Mouse (Mus musculus) ES-E14 (cell line): ENCODE results near the gene Ramp2. TPM values are rescaled to one million over a fixed set of nuclear protein-coding genes. Genes with fewer than 3 reads are reported as not detected.
A peak's percentile ranks its signal among the peaks of the same experiment; 100 is the strongest.

ENCODE experiments used
- DNase-seq: peaks from one replicate; pipeline ENCODE4 v3.0.0-alpha.2; 2013; ENCODE audit warnings: low read depth, low spot score
- H3K27ac ChIP-seq: 2 replicates; pipeline ENCODE4 v1.5.1; 2012; ENCODE audit warnings: low read depth, mild to moderate bottlenecking, low read length, moderate library complexity, mixed read lengths; ENCODE audit not compliant: poor library complexity, insufficient read depth, severe bottlenecking
- H3K36me3 ChIP-seq: 2 replicates; pipeline ENCODE4 v1.6.1; 2012; ENCODE audit warnings: mild to moderate bottlenecking, low read length, moderate library complexity, mixed read lengths; ENCODE audit not compliant: control insufficient read depth, poor library complexity, insufficient read depth, severe bottlenecking
- H3K4me1 ChIP-seq, 2 experiments: fragments of 150-350 bp in 1 of 2; sonication (generic) in 1 of 2; 2 replicates each; pipeline ENCODE4 v1.6.1; 2012; ENCODE audit warnings: low read length in 2 of 2, mild to moderate bottlenecking in 1 of 2, mixed read lengths in 1 of 2; ENCODE audit not compliant: control insufficient read depth in 2 of 2, insufficient read depth in 2 of 2, poor library complexity in 1 of 2
- H3K4me3 ChIP-seq, 2 experiments: fragments of 150-350 bp in 1 of 2; sonication (generic) in 1 of 2; 2 replicates each; pipeline ENCODE4 v1.5.1; 2012; ENCODE audit warnings: low read length in 2 of 2, low read depth in 1 of 2, mild to moderate bottlenecking in 1 of 2, mixed read lengths in 1 of 2; ENCODE audit not compliant: insufficient read depth in 1 of 2, poor library complexity in 1 of 2, severe bottlenecking in 1 of 2
- H3K9ac ChIP-seq: 2 replicates; pipeline ENCODE4 v1.6.1; 2012; ENCODE audit warnings: low read depth, mild to moderate bottlenecking, low read length, mixed read lengths; ENCODE audit not compliant: poor library complexity, insufficient read depth, severe bottlenecking
- H3K9me3 ChIP-seq: fragments of 150-350 bp; sonication (generic); 2 replicates; pipeline ENCODE4 v1.6.1; 2012; ENCODE audit warnings: low read depth, mild to moderate bottlenecking, low read length; ENCODE audit not compliant: control insufficient read depth, insufficient read depth
- CHD2 ChIP-seq: IDR thresholded peaks from 2 replicates; pipeline ENCODE4 v1.6.1; 2014; ENCODE audit warnings: mild to moderate bottlenecking, low read depth, low read length, inconsistent platforms
- HCFC1 ChIP-seq: IDR thresholded peaks from 2 replicates; pipeline ENCODE4 v1.6.1; 2012; ENCODE audit warnings: low read length, inconsistent platforms, borderline replicate concordance; ENCODE audit not compliant: insufficient read depth
- MAFK ChIP-seq: IDR thresholded peaks from 2 replicates; pipeline ENCODE4 v1.6.1; 2014; ENCODE audit warnings: mild to moderate bottlenecking, low read depth, low read length, inconsistent platforms; ENCODE audit not compliant: insufficient read depth
- ZC3H11A ChIP-seq: IDR thresholded peaks from 2 replicates; pipeline ENCODE4 v1.6.1; 2012; ENCODE audit warnings: low read depth, mild to moderate bottlenecking, inconsistent platforms, low read length, borderline replicate concordance
- ZNF384 ChIP-seq: IDR thresholded peaks from 2 replicates; pipeline ENCODE4 v1.6.1; 2012; ENCODE audit warnings: low read depth, low read length, inconsistent platforms
- in situ Hi-C, 2 experiments: fragments of 600-800 bp; cut with MboI; formaldehyde crosslinking; loops; one replicate each; pipeline ENCODE4 v1.15.1; 2025; ENCODE audit warnings: low sequenced_read_pairs in 2 of 2, inconsistent platforms in 1 of 2; ENCODE audit not compliant: unreplicated experiment in 2 of 2
- total RNA-seq: library from RNA; depleted of rRNA; stranded (reverse); fragments of 300-350 nt; gene quantifications from 2 replicates; pipeline ENCODE4 v1.2.3, GENCODE M21; 2012

Ramp2 gene
- total RNA-seq, 1 experiment, result 5.6 TPM

DNA sequence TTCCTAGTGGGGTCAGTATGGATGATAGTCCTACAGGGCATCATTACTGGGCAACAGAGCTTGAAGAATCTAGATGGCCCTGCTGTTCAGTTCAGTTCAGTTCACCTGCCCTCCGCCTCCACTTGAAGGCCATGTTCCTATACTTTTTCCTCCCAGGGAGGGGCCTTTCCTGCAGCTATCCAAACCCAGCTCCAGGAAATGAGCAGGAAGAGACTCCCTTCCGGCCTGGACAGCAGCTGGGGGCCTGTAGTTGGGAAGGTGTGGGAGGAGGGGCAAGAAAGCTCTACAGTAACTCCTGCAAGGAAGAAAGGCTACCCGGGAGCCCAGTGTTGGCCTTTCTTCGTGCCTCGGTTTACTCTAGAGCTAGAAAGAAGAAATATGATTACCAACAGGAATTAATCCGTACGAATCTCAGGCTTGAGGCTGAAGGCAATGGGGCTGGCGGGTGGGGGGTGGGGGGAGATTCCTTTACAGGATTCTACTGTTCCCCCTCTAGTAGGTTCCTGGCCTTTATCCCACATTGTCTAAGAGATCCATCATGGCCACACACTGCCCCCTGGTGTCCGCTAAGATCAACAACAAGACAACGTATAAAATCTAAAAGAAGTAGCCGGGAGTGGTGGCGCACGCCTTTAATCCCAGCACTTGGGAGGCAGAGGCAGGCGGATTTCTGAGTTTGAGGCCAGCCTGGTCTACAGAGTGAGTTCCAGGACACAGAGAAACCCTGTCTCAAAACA lies 2.6 kb downstream of the Ramp2 start:
- TF ChIP-seq CHD2 (no peak), ZNF384 (no peak), ZC3H11A (peak; percentile 86)
- H3K9ac ChIP-seq, result no peak overlapping the region; the same call in 1 of the 2 replicates
- peak; percentile 88 for DNase-seq
- no peaks in the 10 kb centered on the region for H3K36me3 ChIP-seq
- in situ Hi-C loops, result no loop called here
- H3K4me3 ChIP-seq, result no peak overlapping the region
- H3K4me1 ChIP-seq, result peaks cover 0 to 15% of the 10 kb centered on the region in 2 experiments; a peak in 1 of 4 replicates
- H3K9me3 ChIP-seq, result no peaks in the 10 kb centered on the region
- no peak overlapping the region for H3K27ac ChIP-seq

DNA sequence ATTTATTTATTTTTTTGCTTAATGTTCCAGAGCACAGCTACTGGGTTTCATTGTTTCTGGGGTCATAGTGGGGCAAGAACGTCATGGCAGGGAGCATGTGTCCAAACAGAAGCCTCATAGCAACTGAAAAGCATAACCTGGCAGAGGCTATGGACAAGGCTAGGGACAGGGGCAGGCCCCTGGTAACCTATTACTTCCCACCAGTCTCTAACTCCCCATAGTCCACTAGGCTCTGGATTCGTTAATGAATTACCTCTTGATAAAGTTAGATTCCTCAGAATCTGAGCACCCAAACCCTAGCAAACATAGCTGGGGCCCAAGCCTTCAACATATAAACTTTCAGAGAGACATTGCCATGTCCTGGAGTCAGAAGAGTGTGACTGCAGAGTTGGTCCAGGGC lies 5.2 kb downstream of the Ramp2 start:
- Histone ChIP-seq H3K27ac (no peak overlapping the region), H3K9me3 (no peaks in the 10 kb centered on the region), H3K4me1 (peaks cover 0 to 10% of the 10 kb centered on the region in 2 experiments; a peak in 1 of 4 replicates), H3K4me3 (no peak overlapping the region), H3K9ac (no peak overlapping the region), H3K36me3 (peaks cover 2% of the 10 kb centered on the region; the same call in 1 of the 2 replicates)
- TF ChIP-seq ZC3H11A (no peak), HCFC1 (no peak), MAFK (no peak), ZNF384 (no peak), CHD2 (no peak)
- in situ Hi-C loops, result no loop called here
- no peak for DNase-seq

- H3K9ac ChIP-seq, result peak overlapping the region; percentile 88; the same call in 1 of the 2 replicates
- in situ Hi-C loops, result no loop called here
- no peaks in the 10 kb centered on the region for H3K9me3 ChIP-seq
- peaks cover 0 to 5% of the 10 kb centered on the region in 2 experiments; a peak in 1 of 4 replicates for H3K4me1 ChIP-seq
- TF ChIP-seq MAFK, result no peak
- no peak for TF ChIP-seq ZC3H11A
- TF ChIP-seq HCFC1, result no peak
- no peak for TF ChIP-seq ZNF384
- TF ChIP-seq CHD2, result no peak
- H3K36me3 ChIP-seq, result peaks cover 2% of the 10 kb centered on the region; the same call in 1 of the 2 replicates
- no peak for DNase-seq
- no peak overlapping the region for H3K27ac ChIP-seq
- peak overlapping the region; percentile 80 to 92 for H3K4me3 ChIP-seq
Observed at GRCm38 (mm10) chr11:101252941-101253340, 7.1 kb downstream of the Ramp2 start.

GRCm38 (mm10) chr11:101253613-101254389 lies 8.0 kb downstream of the Ramp2 start, which contains the start of gene Vps25:
Gene Vps25 (plus strand): TSS chr11:101253707.
- in situ Hi-C loops, result no loop called here
- Histone ChIP-seq H3K4me3 (peak within 1 kb of the TSS; percentile 80 to 92), H3K9me3 (no peaks in the 10 kb centered on the region), H3K27ac (no peak within 1 kb of the TSS), H3K9ac (peak within 1 kb of the TSS; percentile 88), H3K4me1 (no peaks in the 10 kb centered on the region), H3K36me3 (peaks cover 2% of the 10 kb centered on the region; the same call in 1 of the 2 replicates)
- peak; percentile 85 for TF ChIP-seq HCFC1
- TF ChIP-seq ZNF384, result no peak
- peak; percentile 62 for DNase-seq
